Mouse (Mus musculus) ES-CJ7 (cell line): ENCODE data around the gene Med12.

ENCODE experiments used
- DNase-seq: peaks from one replicate; pipeline ENCODE4 v3.0.0; 2011; ENCODE audit warnings: low read depth, low spot score

Med12 gene

DNA sequence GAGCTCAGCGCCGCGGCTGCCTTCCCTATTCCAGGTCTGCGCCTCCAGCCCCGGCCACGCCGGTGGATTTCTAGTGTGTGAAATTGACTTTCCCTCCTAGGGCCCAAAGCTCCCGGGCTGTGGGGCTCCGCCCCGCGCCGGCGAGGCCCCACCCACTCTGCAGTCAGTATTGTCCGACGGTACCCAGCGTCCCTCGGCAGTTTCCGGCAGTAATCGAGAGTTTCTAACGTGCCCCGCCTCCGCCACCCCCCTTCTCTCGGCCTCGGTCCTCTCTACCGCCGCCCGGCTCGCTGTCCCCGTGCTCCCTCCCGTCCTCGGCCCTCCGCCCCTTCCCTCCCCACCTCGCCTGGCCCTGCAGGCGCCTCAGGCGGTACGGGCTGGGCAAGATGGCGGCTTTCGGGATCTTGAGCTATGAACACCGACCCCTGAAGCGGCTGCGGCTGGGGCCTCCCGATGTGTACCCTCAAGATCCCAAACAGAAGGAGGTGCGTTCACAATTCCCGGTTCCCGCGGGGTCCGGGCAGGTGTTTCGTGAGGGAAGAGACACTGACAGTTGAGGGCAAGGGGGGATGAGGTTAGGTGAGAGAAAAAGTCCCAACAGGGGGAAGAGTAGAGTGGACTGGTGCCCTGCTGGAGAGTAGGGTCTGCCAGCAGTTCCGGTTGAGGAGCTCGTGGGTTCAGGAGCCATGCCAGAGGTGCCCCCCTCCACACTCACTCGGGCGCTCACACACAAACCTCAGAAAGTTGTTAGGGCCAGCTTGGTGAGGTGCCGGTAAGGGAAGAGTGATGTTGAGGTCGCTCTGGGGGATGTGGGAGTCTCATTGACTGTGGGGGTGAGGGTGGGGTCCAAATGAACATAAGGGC is at the start of gene Med12:
Gene Med12 (plus strand): TSS at position 156 of the 864 bp plus-strand sequence.
- DNase-seq = peak; percentile 85

- DNase-seq = peak; percentile 79
These were observed 28.8 kb upstream of the Med12 start for GRCm38 (mm10) chrX:101245011-101245410.

GRCm38 (mm10) chrX:101253952-101254729 is 19.7 kb upstream of the Med12 start, which contains the start of gene Foxo4:
Foxo4 (plus strand) TSS chrX:101254528.
- DNase-seq = peak; percentile 96

GRCm38 (mm10) chrX:101254740-101255139 is 19.1 kb upstream of the Med12 start:
- no peak for DNase-seq

DNA sequence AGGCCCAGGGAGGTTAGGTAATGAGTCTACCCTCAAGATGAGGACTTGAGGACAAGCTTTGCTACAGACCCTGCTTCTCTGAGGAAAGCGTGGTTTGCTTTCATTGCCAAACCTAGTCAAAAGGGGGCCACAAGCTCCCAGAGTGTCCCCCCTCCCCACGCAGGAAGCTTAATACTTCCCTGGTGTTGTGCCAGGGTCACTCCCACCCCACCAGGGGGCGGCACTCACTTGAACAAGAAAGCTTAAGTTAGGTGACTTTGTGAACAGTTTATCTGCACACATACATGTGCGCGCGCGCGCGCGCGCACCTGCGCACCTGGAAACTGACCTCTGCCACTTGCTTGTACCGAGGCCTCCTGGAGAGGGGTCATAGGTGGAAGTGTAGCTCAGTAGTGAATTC is 17.2 kb upstream of the Med12 start:
- peak; percentile 48 for DNase-seq

GRCm38 (mm10) chrX:101260441-101261325 is 13.1 kb upstream of the Med12 start:
- peak; percentile 88 for DNase-seq

DNA sequence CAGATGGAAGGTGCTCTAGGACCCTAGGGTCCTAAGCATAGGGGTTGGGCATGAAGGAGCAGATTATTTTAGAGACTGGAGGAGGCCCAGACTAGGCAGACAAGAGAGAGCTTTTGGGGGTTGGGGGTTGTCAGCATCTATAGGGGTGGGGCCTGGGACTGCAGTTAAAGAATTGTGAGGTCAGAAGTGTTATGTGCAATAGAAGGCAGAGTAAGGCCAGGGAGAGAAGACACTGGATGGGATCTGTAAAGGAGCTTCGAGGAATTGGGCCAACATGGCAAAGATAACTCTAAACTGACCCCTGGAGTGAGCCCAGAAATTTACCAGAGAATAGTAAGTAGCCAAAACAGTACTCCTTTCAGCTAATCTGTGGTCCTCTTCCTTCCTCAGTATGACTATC is 9.9 kb upstream of the Med12 start, which contains the start of gene Gm614:
Gene Gm614 (minus strand): TSS at position 101 of the 400 bp plus-strand sequence.
- DNase-seq = no peak

DNA sequence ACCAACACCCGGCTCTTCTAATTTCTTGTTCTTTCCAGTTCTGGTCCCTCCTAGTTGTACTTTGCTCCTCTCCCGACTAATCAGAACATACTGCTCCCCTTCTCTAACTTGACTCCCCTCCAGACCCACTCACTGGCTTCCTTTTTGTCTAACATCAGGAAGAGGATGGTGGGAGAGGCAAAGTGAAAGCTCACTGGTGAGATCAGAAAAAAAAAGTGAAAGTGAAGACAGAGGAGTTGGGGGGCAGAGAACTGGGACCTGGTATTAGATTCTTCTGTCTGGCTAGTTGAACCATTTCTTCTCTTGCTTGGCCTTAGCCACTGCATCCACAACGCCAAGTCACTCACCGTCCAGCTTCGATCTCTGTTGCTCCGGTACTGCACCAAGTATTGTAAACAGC is 7.2 kb upstream of the Med12 start:
- no peak for DNase-seq

DNA sequence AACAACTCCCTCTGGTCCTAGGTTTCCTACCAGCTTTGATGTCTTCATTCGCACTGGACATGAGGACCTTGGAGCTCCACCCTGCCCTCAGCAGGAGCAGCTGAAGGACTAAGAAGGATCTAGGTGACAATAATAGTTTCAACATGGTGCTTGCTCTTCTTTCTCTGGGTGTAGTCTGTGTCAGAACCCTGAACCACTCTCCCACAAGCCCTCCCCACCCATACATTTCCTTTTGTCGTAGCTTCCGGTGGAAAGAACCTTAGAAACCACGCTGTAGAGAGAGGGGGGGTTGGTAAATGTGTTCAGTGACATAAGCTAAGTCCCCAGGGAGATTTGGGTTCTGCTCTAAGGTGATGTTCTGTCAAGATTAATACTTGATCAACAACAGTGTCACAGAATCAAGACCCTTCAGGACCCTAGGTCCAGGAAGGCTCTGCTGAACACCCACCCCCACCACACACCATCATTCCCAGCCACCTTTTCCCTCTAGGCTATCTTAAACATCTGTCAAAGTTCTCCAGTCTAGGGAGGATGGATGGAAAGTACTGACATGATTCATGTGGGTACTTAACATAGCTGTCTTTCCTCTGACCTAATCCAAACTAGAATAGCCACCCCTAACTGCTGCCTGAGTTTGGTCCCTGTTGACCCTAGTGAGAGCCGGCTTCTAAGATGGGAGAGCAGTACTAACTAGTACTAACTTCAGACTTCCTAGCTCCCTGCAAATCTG is 5.6 kb upstream of the Med12 start, which contains the start of gene Il2rg:
Gene Il2rg (minus strand): TSS at position 231 of the 730 bp plus-strand sequence.
- DNase-seq = no peak

- DNase-seq = no peak
These were observed 5.1 kb upstream of the Med12 start, which contains the start of gene Gm20489 for GRCm38 (mm10) chrX:101268755-101269124. Gm20489 (minus strand) TSS chrX:101269023.

GRCm38 (mm10) chrX:101273410-101273809 is 420 bp upstream of the Med12 start:
- peak; percentile 57 for DNase-seq

GRCm38 (mm10) chrX:101282813-101283212 is 9.0 kb downstream of the Med12 start:
- DNase-seq = no peak

DNA sequence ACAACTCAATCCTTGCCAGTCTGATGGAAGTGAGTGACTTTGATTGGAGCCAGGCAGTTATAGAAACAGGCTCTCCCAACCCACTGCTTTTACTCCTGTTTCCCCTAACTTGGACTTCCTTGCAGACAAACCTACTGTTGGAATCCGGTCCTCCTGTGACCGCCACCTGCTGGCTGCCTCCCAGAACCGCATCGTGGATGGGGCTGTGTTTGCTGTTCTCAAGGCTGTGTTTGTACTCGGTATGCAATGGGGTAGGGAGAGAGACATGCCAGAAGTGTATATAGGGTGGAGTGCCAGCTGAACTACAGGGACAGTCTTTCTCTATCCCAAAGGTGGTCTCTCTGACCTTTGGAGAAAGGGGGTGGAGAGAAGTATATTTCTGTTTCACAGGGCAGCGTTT is 11.7 kb downstream of the Med12 start:
- DNase-seq = peak; percentile 58

GRCm38 (mm10) chrX:101285953-101286670 is 12.3 kb downstream of the Med12 start:
- no peak for DNase-seq

DNA sequence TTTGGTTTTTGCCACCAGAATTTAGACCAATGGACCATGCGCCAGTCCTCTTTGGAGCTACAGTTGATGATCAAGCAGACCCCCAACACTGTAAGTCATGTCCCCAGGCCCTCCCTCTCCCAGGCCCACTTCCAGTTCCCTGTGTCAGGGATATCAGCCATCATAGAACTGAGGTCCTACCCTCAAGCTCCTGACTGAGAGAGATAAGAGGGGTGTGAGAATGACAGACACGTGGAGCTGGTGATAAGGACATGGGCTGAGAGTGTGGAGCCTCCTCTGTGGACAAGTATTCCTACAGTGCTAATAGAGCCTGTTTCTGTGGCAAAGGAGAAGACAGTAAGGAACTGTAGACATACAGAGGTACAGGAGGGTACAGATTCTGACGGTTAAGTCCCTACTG is 13.7 kb downstream of the Med12 start:
- DNase-seq = no peak

DNA sequence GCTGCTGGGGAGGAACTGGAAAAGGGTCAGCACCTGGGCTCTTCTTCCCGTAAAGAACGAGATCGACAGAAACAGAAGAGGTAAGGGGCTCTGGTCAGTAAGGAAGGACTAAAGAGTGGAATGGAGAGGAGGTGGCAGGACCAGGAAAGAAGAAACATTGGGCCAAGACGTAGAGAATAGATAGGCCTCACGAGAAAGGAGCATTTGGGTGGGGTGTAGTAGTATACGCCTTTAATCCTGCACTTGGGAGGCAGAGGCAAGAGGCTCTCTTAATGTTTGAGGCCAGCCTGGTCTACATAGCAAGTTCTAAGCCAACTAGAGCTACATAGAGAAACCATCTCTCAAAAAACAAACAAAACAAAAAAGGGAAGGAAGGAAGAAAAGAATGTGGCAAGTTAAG is 14.6 kb downstream of the Med12 start:
- DNase-seq = no peak

- DNase-seq = no peak
These were observed 15.2 kb downstream of the Med12 start for GRCm38 (mm10) chrX:101289037-101289436.

GRCm38 (mm10) chrX:101290111-101290510 is 16.3 kb downstream of the Med12 start:
- DNase-seq = no peak

GRCm38 (mm10) chrX:101299055-101299454 is 25.2 kb downstream of the Med12 start, which contains the start of gene Nlgn3:
Nlgn3 (plus strand) TSS chrX:101299168.
- DNase-seq = peak; percentile 9
